Mouse (Mus musculus) testis, adult 2 months (tissue): ENCODE measurements around the gene Ghrhr. TPM values are rescaled to one million over a fixed set of nuclear protein-coding genes. Genes with fewer than 3 reads are reported as not detected.

Experiments
- H3K27ac ChIP-seq: fragments of 200-500 bp; 2 replicates; pipeline ENCODE4 v1.5.1; 2012; ENCODE audit warnings: low read depth, low read length; ENCODE audit not compliant: control insufficient read depth, insufficient read depth
- H3K27me3 ChIP-seq: fragments of 200-500 bp; 2 replicates; pipeline ENCODE4 v1.6.1; 2012; ENCODE audit warnings: mild to moderate bottlenecking, low read length, moderate library complexity; ENCODE audit not compliant: control insufficient read depth, insufficient read depth
- H3K36me3 ChIP-seq: fragments of 200-500 bp; 2 replicates; pipeline ENCODE4 v1.6.1; 2012; ENCODE audit warnings: mild to moderate bottlenecking, low read length; ENCODE audit not compliant: control insufficient read depth, insufficient read depth
- H3K4me1 ChIP-seq: fragments of 200-500 bp; 2 replicates; pipeline ENCODE4 v1.6.1; 2012; ENCODE audit warnings: low read length; ENCODE audit not compliant: control insufficient read depth, insufficient read depth
- H3K4me3 ChIP-seq: fragments of 200-500 bp; 2 replicates; pipeline ENCODE4 v1.5.1; 2012; ENCODE audit warnings: low read depth, mild to moderate bottlenecking, low read length, moderate library complexity, mixed read lengths; ENCODE audit not compliant: control insufficient read depth
- CTCF ChIP-seq: fragments of 200-500 bp; IDR thresholded peaks from 2 replicates; pipeline ENCODE4 v1.5.1; 2012; ENCODE audit warnings: low read depth, mild to moderate bottlenecking, inconsistent platforms, low read length, moderate library complexity; ENCODE audit not compliant: control insufficient read depth, insufficient read depth, insufficient replicate concordance
- POLR2A ChIP-seq: fragments of 200-500 bp; IDR thresholded peaks from 2 replicates; pipeline ENCODE4 v1.6.1; 2012; ENCODE audit warnings: low read depth, mild to moderate bottlenecking, inconsistent platforms, low read length, moderate library complexity; ENCODE audit not compliant: control insufficient read depth
- polyA plus RNA-seq: library from polyadenylated mRNA; depleted of rRNA; stranded (reverse); fragments of >200 nt; gene quantifications from 2 replicates; pipeline ENCODE4 v1.2.3, GENCODE M21; 2012

Gene Ghrhr
- polyA plus RNA-seq, 1 experiment, result not detected

DNA sequence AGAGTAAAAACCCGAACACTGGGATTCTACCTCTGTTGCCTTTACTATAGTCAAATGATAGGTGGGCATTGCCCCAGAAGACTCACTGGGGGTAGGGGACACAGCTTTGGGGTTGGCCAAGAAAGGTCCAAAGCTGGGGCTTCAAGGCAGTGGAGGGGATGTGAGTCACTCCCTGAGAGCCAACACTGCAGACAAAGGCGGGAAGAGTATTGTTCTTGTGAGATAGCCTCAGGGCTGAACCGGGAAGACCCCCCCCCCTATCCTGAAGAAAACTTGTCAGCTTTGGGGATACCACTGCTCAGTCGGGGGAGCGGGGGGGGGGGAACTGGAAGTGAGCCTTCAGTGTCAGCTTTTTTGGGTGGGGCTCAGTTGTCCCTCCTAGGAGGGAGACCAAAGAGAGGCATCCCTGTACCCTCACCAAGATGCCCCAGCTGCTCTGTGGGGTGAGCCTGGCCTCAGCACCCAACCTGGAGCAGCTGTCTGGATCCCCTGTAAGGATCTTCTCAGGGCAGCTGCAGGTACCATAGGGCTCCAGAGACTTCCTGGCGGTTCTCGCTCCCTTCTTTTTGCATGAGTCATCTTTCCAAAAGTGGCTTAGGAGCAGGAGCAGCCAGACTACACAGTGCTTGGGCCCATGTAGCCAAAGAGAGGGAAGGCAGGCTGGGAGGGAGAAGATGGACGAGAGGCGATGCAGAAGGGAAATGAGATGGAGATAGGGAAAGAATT is 31.6 kb upstream of the Ghrhr start:
- Histone ChIP-seq H3K27me3 (no peaks in the 10 kb centered on the region), H3K36me3 (no peaks in the 10 kb centered on the region), H3K27ac (no peak overlapping the region), H3K4me1 (no peaks in the 10 kb centered on the region), H3K4me3 (no peak overlapping the region)
- TF ChIP-seq POLR2A, result no peak
- no peak for TF ChIP-seq CTCF

DNA sequence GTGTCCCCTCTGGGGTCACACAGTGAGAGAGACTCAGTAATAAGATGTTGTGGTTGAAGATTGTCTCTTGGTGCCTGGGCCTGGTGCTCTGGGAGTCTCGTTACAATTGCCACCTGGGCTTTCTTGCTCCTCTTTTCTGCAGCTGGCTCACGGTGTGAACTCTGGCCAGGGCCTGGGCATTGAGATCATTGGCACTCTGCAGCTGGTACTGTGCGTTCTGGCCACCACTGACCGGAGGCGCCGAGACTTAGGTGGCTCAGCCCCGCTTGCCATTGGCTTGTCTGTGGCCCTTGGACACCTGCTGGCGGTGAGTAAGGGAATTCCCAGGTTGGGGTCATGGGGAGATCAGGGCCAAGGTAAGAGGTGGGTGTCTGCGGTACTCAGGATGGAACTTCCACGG is 30.8 kb upstream of the Ghrhr start:
- no peak for TF ChIP-seq POLR2A
- TF ChIP-seq CTCF, result no peak
- no peaks in the 10 kb centered on the region for H3K4me1 ChIP-seq
- no peaks in the 10 kb centered on the region for H3K27me3 ChIP-seq
- no peaks in the 10 kb centered on the region for H3K36me3 ChIP-seq
- H3K4me3 ChIP-seq, result no peak overlapping the region
- no peak overlapping the region for H3K27ac ChIP-seq

DNA sequence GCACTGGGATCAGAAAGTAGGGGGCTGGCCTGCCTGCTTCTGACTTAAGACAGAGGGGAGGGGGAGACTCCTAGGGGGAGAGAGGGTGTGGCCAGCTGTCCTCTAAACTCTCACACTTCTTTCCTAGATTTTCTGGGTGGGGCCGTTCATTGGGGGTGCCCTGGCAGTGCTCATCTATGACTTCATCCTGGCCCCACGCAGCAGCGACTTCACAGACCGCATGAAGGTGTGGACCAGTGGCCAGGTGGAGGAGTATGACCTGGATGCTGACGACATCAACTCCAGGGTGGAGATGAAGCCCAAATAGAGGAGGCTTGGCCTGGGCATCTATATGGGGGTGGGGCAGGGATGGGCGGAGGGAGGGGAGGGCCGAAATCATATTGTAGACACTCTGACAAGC is 29.6 kb upstream of the Ghrhr start:
- Histone ChIP-seq H3K4me3 (no peak overlapping the region), H3K4me1 (no peaks in the 10 kb centered on the region), H3K27ac (no peak overlapping the region), H3K27me3 (no peaks in the 10 kb centered on the region), H3K36me3 (no peaks in the 10 kb centered on the region)
- TF ChIP-seq CTCF (no peak), POLR2A (no peak)

DNA sequence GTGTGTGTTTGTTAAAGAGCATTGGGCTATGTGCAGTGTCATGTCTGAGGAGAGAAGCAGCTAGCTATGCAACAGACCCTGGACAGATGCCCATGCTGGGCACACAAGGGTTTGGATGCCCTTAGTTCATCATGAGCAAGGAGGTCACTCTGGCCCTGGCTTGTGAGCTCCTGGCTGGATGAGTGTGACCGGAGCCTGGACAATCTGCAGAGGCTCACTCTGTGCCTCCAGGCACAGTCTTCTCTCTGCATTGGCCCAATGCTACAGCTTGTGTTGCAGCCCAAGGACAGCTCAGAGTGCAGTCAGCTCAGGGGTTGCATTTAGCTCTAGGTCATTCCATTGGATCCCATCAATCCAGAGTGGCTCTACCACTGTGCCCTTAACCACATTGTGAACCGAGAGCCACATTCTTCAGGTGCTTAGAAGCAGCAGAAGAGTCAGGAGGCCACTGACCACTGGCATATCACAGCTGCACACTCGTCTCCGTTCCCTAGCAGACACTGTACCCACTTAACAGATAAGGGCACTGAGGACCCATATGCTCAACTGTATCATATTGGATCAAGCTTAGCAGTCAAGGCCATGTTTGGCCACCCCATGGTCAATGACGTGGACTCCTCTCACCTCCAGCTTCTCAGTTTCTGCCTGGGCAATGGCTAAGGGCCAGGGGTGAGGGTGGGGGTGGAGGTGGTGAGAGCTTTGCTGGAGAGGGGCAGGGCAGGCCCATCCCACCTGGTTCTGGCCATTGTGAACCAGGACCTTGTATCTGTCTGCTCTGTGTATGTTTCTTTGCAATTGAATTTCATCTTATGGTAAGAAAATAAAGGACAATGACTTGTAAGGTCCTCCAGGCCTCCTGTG is 28.2 kb upstream of the Ghrhr start:
- H3K27ac ChIP-seq, result no peak overlapping the region
- H3K27me3 ChIP-seq, result no peaks in the 10 kb centered on the region
- no peak overlapping the region for H3K4me3 ChIP-seq
- no peaks in the 10 kb centered on the region for H3K4me1 ChIP-seq
- no peaks in the 10 kb centered on the region for H3K36me3 ChIP-seq
- no peak for TF ChIP-seq CTCF

DNA sequence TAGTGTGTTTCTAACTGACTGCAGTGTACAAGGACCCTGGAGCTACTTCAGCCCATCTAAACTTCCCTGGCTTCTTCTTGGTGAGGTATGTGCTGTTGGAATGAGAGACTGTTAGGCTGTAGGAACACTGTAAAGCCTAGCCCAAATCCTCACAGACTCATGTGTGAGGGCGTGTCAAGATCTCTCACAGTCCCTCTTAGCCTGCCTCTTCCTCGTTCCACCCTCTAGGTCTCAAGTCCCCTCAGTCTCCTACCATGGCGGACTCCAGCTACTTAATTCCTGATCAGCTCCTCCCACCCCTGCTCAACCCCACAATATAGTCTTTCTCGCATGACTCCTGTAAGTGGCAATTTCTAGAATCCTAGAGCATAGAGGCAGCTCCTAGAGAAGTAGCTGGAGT is 26.9 kb upstream of the Ghrhr start:
- H3K27ac ChIP-seq, result no peak overlapping the region

DNA sequence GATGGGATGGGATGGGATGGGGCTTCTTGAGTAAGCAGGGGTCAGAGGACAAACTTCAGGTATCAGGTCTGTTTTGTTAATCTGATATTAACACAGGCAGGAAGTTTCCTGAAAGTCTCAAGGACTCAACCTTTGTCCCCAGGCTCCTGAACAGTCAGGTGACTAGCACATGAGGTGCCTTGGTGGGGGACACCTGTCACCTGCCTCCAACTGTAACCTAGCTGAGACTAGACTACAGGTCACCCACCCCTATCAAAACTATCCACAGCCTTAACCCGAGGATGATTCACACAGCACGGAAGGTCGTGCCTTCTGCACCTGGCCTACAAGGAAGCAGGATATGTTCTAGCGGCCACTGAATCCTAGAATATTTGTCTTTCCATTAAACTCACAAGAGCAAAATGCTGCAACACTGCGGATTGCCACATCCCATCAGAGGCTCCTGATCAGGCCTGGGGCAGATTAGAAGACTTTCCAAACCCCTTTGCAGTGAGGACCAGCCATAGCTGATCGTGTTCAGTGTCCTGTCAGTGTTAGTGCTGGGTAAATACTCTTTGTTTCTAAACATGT is 25.6 kb upstream of the Ghrhr start:
- H3K27me3 ChIP-seq, result no peaks in the 10 kb centered on the region
- no peaks in the 10 kb centered on the region for H3K4me1 ChIP-seq
- no peak overlapping the region for H3K27ac ChIP-seq
- TF ChIP-seq CTCF (no peak), POLR2A (no peak)
- no peak overlapping the region for H3K4me3 ChIP-seq
- no peaks in the 10 kb centered on the region for H3K36me3 ChIP-seq

More for the DNA sequence above, 26.9 kb upstream of the Ghrhr start:
- H3K36me3 ChIP-seq, result no peaks in the 10 kb centered on the region
- no peak overlapping the region for H3K4me3 ChIP-seq
- TF ChIP-seq POLR2A (no peak), CTCF (no peak)
- no peaks in the 10 kb centered on the region for H3K4me1 ChIP-seq
- H3K27me3 ChIP-seq, result no peaks in the 10 kb centered on the region

DNA sequence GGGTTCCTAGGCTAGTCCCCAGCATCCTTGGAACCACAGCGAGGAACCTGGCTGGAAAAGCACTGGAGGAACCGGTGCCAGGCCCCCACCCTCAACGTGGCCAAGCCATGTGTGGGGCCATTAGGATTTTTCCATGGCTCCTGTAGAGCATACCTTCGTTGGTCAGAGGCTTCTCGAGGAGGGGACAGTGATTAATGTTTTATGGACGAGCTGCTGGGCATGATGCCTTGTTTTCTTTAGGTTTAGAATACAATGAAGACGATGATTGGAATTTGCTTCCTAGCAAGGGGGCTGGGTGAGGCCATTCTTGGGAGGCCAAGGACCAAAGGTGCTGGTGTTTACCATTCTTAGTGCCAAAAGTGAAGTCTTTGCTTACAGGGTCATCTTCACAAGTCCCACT is 24.4 kb upstream of the Ghrhr start:
- H3K4me3 ChIP-seq, result no peak overlapping the region; the same call in 1 of the 2 replicates
- TF ChIP-seq CTCF (no peak), POLR2A (no peak)
- no peaks in the 10 kb centered on the region for H3K4me1 ChIP-seq
- H3K36me3 ChIP-seq, result no peaks in the 10 kb centered on the region
- H3K27me3 ChIP-seq, result no peaks in the 10 kb centered on the region
- no peak overlapping the region for H3K27ac ChIP-seq
